Mouse (Mus musculus): ENCODE measurements around the gene Phactr4. TPM values are rescaled to one million over a fixed set of nuclear protein-coding genes. Genes with fewer than 3 reads are reported as not detected.
A peak's percentile ranks its signal among the peaks of the same experiment; 100 is the strongest.

Phactr4 gene
- polyA plus RNA-seq, 1 experiment from 2014 or later: 8.1 TPM

DNA sequence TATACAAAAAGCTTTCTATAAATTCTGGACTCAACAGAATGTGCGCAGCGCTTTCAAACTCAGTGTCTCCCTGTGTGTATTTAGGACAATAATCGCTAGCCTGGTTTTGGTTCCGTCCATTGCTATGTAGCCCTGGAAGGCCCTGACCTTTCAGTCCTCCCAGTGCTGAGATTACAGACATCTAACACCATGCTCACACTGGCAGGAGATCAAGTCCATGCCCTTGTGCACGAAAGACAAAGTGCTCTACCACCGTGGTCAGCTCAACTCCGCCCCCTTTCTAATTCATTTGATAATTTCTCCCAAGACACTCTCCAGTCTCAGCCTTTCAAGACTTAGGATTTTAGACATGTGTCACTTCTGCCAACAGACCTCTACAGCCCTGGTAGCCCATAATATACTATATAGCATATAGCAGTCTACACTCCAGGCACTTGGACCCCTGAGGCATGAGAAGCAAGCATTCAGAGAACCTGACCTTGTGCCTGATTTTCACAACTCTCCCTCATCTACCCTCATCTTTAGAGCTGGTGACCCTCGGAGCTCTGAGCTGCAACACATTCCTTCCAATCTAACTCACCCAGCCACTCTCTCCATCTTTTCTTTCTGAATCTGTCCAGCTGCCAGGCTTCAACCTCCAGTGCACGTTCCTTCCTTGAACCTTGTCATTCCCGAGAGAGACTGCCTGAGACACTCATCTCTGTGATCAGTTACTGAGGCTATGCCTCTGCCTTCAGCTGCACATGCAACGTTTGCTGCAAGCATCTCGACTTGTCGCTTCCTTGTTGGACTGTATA is 15.7 kb downstream of the Phactr4 start:
- Histone ChIP-seq H3K9me3 (no peaks in the 10 kb centered on the region), H3K27ac (replicated peaks) (no peak overlapping the region), H3K4me3 (no peak overlapping the region), H3K27me3 (no peaks in the 10 kb centered on the region), H3K9ac (no peak overlapping the region), H3K4me2 (no peak overlapping the region), H3K36me3 (no peaks in the 10 kb centered on the region), H3K4me1 (replicated peaks) (no peaks in the 10 kb centered on the region)
- 78% methylated on average over 13 of the region's 13 CpGs for WGBS
- ATAC-seq (ENCODE audit: low FRiP score, low read depth): no peak

DNA sequence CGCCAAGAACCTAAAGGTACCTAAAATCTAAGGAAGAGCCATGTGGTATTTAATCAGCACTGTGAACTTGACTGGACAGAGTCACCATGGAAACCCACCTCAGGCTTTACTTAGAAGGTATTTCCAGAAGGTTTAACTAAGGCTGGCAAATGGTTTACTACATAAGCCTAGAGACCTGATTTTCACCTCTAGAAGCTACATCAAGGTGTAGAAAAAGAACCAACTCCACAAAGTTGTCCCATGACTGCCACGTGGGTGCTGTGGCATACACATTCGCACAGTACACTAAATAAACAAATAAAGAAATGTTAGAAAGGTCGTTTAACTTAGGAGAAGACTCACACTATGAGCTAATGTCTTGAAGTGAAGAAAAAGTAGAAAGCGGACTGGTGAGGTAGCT is 17.7 kb downstream of the Phactr4 start:
- no peak overlapping the region for H3K9ac ChIP-seq
- no peak for ATAC-seq (ENCODE audit: low FRiP score, low read depth)
- no peaks in the 10 kb centered on the region for H3K4me1 ChIP-seq (replicated peaks)
- H3K4me3 ChIP-seq: no peak overlapping the region
- 89% methylated on average over 5 of the region's 5 CpGs for WGBS
- no peak overlapping the region for H3K27ac ChIP-seq (replicated peaks)
- H3K36me3 ChIP-seq: no peaks in the 10 kb centered on the region
- no peaks in the 10 kb centered on the region for H3K9me3 ChIP-seq
- no peak overlapping the region for H3K4me2 ChIP-seq
- H3K27me3 ChIP-seq: no peaks in the 10 kb centered on the region

DNA sequence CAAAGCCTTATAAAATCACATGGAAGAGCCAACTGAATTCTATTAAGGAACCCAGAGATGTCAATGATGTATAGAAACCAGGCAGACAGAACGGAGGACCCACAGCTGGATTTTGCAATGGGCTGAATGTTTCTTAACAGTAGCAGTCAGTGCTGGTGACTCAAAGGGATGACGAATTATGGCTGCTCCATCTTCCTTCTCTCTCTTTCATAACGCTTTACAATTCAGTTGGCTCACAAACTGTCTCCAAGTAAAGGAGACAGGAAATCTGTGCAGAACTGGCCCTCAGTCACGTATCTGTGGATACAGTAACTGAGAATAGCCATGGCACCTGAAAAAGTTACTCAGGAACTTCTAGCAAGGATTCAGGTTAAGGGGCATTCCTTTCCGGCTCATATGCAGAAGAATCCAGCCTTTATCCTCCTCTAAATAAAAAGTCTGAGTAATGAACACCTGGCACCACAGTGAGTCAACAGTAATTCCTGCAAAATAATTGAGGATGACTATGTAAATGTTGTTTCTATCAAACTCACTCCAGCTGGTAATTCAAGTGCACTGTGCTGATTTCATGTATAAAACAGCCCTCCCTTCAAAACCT is 19.1 kb downstream of the Phactr4 start:
- no peak overlapping the region for H3K9ac ChIP-seq
- ATAC-seq (ENCODE audit: low FRiP score, low read depth): no peak
- H3K36me3 ChIP-seq: no peaks in the 10 kb centered on the region
- H3K9me3 ChIP-seq: no peaks in the 10 kb centered on the region
- no peak overlapping the region for H3K27ac ChIP-seq (replicated peaks)
- WGBS: 80% methylated on average over 5 of the region's 5 CpGs
- no peaks in the 10 kb centered on the region for H3K27me3 ChIP-seq
- H3K4me2 ChIP-seq: no peak overlapping the region
- H3K4me1 ChIP-seq (replicated peaks): peaks cover 8% of the 10 kb centered on the region; the same call in 1 of the 2 replicates
- no peak overlapping the region for H3K4me3 ChIP-seq

DNA sequence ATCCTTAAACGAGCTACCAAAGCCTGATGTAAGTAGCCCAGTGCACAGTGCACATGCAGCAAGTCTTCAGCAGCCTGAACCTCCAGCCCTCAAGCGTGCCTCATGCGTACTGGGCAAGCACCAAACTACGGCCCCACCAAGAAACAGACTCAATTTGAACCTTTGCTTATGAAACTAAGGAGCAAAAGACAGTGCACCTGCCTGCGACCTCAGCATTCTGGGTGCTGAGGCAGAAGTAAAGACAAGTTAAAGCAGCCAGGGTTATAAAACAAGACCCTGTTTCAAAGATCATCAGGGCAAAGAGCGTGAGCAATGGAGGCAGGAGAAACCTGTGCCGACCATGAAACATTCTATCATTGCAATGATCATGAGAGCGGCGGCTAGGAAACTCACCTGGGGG is 21.3 kb downstream of the Phactr4 start:
- Histone ChIP-seq H3K4me3 (no peak overlapping the region), H3K36me3 (no peaks in the 10 kb centered on the region), H3K9me3 (no peaks in the 10 kb centered on the region), H3K4me1 (replicated peaks) (peaks cover 10% of the 10 kb centered on the region; the same call in 1 of the 2 replicates), H3K27ac (replicated peaks) (no peak overlapping the region), H3K4me2 (no peak overlapping the region), H3K27me3 (no peaks in the 10 kb centered on the region), H3K9ac (no peak overlapping the region)
- 97% methylated on average over 9 of the region's 9 CpGs for WGBS
- no peak for ATAC-seq (ENCODE audit: low FRiP score, low read depth)

DNA sequence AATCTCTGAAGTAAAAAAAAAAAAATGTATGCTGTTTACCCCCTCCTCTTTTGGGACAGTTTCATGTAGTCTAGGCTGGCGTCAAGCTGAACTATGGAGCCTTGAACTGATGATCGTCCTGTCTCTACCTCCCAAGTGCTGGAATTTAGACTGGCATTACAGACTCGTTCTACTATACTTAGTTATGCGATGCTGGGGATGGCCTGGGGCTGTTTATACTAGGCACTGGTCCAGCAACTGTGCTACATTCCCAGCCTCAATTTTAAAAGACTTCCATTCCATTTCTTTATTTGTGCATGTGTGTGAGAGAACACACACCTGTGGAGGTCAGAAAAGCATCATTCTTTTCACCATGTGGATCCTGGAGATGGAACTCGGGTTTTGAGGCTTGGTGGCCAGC is 23.4 kb downstream of the Phactr4 start:
- H3K4me3 ChIP-seq: no peak overlapping the region
- no peak overlapping the region for H3K27ac ChIP-seq (replicated peaks)
- H3K4me2 ChIP-seq: no peak overlapping the region
- no peaks in the 10 kb centered on the region for H3K36me3 ChIP-seq
- 76% methylated on average over 5 of the region's 5 CpGs for WGBS
- H3K9me3 ChIP-seq: no peaks in the 10 kb centered on the region
- H3K9ac ChIP-seq: no peak overlapping the region
- ATAC-seq (ENCODE audit: low FRiP score, low read depth): no peak
- peaks cover 10% of the 10 kb centered on the region; the same call in 1 of the 2 replicates for H3K4me1 ChIP-seq (replicated peaks)
- H3K27me3 ChIP-seq: no peaks in the 10 kb centered on the region

DNA sequence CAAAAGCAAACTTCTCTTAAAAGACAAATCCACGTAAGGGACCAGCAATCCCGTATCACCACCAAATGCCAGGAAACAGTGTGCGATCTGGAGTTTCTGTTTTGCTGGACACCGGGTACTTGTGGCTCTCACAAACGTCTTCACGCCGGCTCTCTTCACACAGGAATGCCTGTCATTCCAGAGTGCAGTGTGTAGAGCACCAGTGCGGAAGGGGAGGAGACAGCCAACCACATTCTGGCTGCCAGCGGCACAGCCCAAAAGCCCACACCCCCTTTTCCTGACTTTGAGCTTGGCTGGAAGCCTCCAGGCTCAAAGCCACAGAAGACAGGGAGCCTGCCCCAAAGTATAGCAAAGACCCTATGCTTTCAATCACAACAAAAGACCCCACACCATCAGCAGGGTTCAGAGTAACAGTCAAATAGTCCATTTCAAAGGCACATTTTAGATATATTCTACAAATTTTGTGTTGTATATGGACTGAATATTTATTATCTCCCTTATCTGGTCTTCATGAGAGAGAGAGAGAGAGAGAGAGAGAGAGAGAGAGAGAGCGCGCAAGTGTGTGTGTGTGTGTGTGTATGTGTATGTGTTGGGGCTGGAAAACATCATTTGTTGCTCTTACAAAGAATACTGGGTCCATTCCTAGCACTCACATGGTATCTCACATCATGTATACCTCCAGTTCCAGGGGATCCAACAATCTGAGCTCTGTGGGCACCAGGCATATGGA is 24.1 kb downstream of the Phactr4 start:
- ATAC-seq (ENCODE audit: low FRiP score, low read depth): peak; percentile 27; the same call in 1 of the 2 replicates
- Histone ChIP-seq H3K9ac (no peak overlapping the region), H3K36me3 (no peaks in the 10 kb centered on the region), H3K27me3 (no peaks in the 10 kb centered on the region), H3K4me3 (peak overlapping the region; percentile 8), H3K4me1 (replicated peaks) (peaks cover 10% of the 10 kb centered on the region; the same call in 1 of the 2 replicates), H3K27ac (replicated peaks) (no peak overlapping the region), H3K4me2 (peak overlapping the region; percentile 27), H3K9me3 (no peaks in the 10 kb centered on the region)
- WGBS: 41% methylated on average over 11 of the region's 11 CpGs

DNA sequence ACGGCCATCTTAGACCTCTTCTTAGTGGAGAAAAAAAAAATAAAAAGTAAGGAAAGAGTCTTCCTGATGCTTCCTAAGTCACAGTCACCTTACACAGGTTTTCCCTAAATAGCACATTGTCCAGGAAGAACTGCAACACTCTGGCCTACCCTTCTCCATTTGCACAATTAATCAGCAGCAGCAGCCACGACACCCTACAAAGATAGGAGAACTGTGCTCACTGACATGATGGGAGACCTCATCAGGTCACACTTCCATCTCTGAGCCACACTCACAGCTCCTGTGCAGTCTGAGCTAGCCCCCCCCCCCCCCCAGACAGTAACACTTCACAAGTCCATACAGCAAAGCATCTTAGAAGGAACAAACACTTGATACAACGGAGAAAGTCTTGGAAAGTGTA is 25.2 kb downstream of the Phactr4 start:
- ATAC-seq (ENCODE audit: low FRiP score, low read depth): no peak
- Histone ChIP-seq H3K4me2 (no peak overlapping the region), H3K27ac (replicated peaks) (no peak overlapping the region), H3K9me3 (no peaks in the 10 kb centered on the region), H3K27me3 (no peaks in the 10 kb centered on the region), H3K4me1 (replicated peaks) (peaks cover 10% of the 10 kb centered on the region; the same call in 1 of the 2 replicates), H3K9ac (no peak overlapping the region), H3K36me3 (no peaks in the 10 kb centered on the region), H3K4me3 (no peak overlapping the region)
- WGBS: 89% methylated on average over 3 of the region's 3 CpGs

DNA sequence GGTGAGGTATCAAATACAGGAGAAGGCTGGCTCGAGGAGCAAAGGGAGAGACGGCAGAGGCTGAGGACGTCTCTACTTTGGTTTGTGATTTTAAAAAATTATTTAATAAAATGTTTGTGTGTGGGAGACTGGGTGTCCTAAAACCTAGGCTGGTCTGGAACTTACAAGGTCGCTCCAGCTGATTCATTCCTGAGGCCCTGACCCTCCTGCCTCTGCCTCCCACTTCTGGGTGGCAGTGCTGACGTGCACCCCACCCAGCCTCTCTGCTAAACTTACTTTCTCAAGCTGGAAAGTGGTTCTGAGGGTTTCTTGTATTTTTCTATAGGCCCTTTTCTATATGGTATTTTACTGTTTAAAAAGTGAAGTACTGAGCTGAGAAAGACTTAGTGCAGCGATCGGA is 26.0 kb downstream of the Phactr4 start:
- H3K9ac ChIP-seq: no peak overlapping the region
- WGBS: 95% methylated on average over 7 of the region's 7 CpGs
- no peak for ATAC-seq (ENCODE audit: low FRiP score, low read depth)

DNA sequence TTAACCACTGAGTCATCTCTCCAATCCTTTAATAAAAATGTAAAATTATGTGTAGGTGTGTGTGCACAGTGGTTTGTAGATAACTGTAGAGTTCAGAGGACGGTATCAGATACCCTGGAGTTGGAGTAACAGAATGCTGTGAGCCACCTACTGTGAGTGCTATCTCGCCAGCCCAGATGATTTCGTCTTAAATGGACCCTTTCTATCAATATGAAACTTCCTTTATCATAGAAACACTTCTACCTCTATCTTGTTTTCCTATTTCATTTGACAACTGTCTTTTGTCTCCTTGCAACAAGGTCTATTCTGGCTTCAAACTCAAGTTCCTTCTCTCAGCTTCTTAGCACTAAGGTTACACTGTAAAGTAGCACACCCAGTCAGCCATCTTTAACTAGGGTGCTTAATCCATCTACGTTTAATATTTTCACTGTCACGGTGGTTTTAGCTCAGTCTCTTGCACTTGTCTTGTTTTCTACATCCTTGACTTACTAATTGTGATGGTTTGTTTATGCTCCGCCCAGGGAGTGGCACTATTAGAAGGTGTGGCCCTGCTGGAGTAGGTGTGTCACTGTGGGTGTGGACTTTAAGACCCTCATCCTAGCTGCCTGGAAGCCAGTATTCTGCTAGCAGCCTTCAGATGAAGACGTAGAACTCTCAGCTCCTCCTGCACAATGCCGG is 31.1 kb downstream of the Phactr4 start:
- H3K9ac ChIP-seq: no peak overlapping the region
- H3K4me1 ChIP-seq (replicated peaks): no peaks in the 10 kb centered on the region
- no peaks in the 10 kb centered on the region for H3K9me3 ChIP-seq
- 92% methylated on average over 8 of the region's 8 CpGs for WGBS
- no peak overlapping the region for H3K4me2 ChIP-seq
- H3K27ac ChIP-seq (replicated peaks): no peak overlapping the region
- ATAC-seq (ENCODE audit: low FRiP score, low read depth): no peak
- H3K36me3 ChIP-seq: no peaks in the 10 kb centered on the region
- H3K4me3 ChIP-seq: no peak overlapping the region
- no peaks in the 10 kb centered on the region for H3K27me3 ChIP-seq

More for the DNA sequence above, 26.0 kb downstream of the Phactr4 start:
- Histone ChIP-seq H3K4me1 (replicated peaks) (peaks cover 10% of the 10 kb centered on the region; the same call in 1 of the 2 replicates), H3K27me3 (no peaks in the 10 kb centered on the region), H3K4me3 (no peak overlapping the region), H3K4me2 (no peak overlapping the region), H3K27ac (replicated peaks) (no peak overlapping the region), H3K9me3 (no peaks in the 10 kb centered on the region), H3K36me3 (no peaks in the 10 kb centered on the region)

DNA sequence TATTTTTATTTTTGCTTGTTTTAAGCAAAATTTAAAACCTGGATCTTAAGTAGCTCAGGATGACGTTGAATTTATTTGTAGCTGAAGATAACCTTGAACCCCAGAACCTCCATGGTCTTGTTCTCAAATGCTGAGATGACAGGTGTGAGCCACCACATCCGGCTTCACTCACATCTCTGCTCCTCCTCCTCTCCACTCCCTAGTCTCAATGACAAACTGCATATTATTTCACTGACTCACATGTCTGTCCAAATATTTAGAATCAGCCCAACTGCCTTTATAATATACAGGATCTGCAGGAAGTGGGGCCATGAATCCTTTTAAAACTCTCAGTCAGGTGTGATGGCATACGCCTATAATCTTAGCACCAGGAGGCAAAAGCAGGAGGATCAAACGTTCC is 33.0 kb downstream of the Phactr4 start:
- WGBS: 91% methylated on average over 4 of the region's 4 CpGs

DNA sequence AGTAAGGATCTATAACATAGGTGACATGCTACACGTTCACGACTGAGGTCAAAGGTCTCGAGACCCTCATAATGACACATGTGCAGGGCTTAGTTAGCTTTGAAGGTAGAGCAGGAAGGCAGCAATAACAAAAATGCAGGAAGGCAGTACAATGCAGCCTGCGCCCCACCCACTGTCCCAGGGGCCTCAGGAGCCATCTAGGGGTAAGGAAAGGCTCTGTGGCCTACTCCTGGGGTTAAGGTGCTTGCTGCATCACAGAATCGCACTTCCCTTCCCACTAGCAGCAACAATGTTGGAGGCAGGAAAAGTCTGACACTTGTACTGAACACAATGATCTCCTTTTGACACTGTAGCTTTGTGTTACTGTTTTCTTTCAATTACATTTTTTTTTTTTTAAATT is 34.7 kb downstream of the Phactr4 start:
- Histone ChIP-seq H3K4me1 (replicated peaks) (no peaks in the 10 kb centered on the region), H3K27me3 (no peaks in the 10 kb centered on the region), H3K9ac (no peak overlapping the region), H3K27ac (replicated peaks) (no peak overlapping the region), H3K4me3 (no peak overlapping the region), H3K36me3 (no peaks in the 10 kb centered on the region), H3K9me3 (no peaks in the 10 kb centered on the region), H3K4me2 (no peak overlapping the region)
- WGBS: 81% methylated on average over 5 of the region's 5 CpGs
- no peak for ATAC-seq (ENCODE audit: low FRiP score, low read depth)

More for the DNA sequence above, 33.0 kb downstream of the Phactr4 start:
- no peak for ATAC-seq (ENCODE audit: low FRiP score, low read depth)
- no peak overlapping the region for H3K27ac ChIP-seq (replicated peaks)
- H3K4me2 ChIP-seq: no peak overlapping the region
- H3K9me3 ChIP-seq: no peaks in the 10 kb centered on the region
- no peak overlapping the region for H3K4me3 ChIP-seq
- H3K9ac ChIP-seq: no peak overlapping the region
- no peaks in the 10 kb centered on the region for H3K27me3 ChIP-seq
- no peaks in the 10 kb centered on the region for H3K36me3 ChIP-seq
- H3K4me1 ChIP-seq (replicated peaks): no peaks in the 10 kb centered on the region

DNA sequence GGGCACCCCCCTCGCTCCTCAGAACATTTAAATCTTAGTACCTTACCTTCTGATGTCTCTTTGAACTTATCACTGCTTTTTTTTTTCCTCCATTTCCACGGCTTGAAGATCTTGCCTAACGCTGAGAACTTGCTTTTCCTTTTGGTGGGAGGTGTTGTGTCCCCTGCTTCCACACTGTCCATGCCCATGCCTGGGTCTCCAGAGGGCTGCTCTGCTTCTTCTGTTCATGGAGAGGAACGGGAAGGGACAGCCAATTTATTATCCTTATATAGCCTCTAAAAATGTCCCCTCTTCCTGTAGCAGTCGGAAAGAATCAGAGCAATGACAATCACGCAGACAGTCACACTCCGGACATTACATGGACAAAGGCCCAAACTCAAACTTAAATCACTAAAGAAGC is 35.4 kb downstream of the Phactr4 start:
- WGBS: 86% methylated on average over 7 of the region's 7 CpGs
- no peak for ATAC-seq (ENCODE audit: low FRiP score, low read depth)
- Histone ChIP-seq H3K4me3 (no peak overlapping the region), H3K9me3 (no peaks in the 10 kb centered on the region), H3K4me1 (replicated peaks) (no peaks in the 10 kb centered on the region), H3K36me3 (no peaks in the 10 kb centered on the region), H3K4me2 (no peak overlapping the region), H3K9ac (no peak overlapping the region), H3K27me3 (no peaks in the 10 kb centered on the region), H3K27ac (replicated peaks) (no peak overlapping the region)
